Mouse (Mus musculus): ENCODE results near the gene Fam107a.

The Fam107a gene

GRCm38 (mm10) chr14:8256881-8257280, 60.9 kb downstream of the Fam107a start:
- no peak for DNase-seq (ENCODE audit: low read depth, low spot score)

- no peak for DNase-seq (ENCODE audit: low read depth, low spot score)
Observed at GRCm38 (mm10) chr14:8256072-8256471, 61.8 kb downstream of the Fam107a start.

GRCm38 (mm10) chr14:8255076-8255729, 62.6 kb downstream of the Fam107a start:
- DNase-seq (ENCODE audit: low read depth, low spot score), result no peak

GRCm38 (mm10) chr14:8251330-8251885, 66.4 kb downstream of the Fam107a start:
- DNase-seq (ENCODE audit: low read depth, low spot score), result no peak

GRCm38 (mm10) chr14:8250141-8250871, 67.5 kb downstream of the Fam107a start:
- DNase-seq (ENCODE audit: low read depth, low spot score), result no peak

GRCm38 (mm10) chr14:8249206-8249605, 68.6 kb downstream of the Fam107a start:
- no peak for DNase-seq (ENCODE audit: low read depth, low spot score)

- no peak for DNase-seq (ENCODE audit: low read depth, low spot score)
Observed at GRCm38 (mm10) chr14:8246878-8247277, 70.9 kb downstream of the Fam107a start.

Data from WW6 (cell line).